Mouse (Mus musculus) gastrocnemius, postnatal 4 days (tissue): ENCODE measurements at regions not wholly inside any gene's neighbourhood (a gene's known extent, or its start where the extent isn't known, plus 50 kb on each side); places are given as distances from the start of the nearest gene placed in this dataset.

ENCODE experiments used
- DNase-seq, 2 experiments: peaks; one replicate each; pipeline ENCODE4 v3.0.0; 2021 to 2022; ENCODE audit warnings: low spot score in 2 of 2, mixed read lengths in 2 of 2

GRCm38 (mm10) chr6:99904044-99904443 is 177.9 kb upstream of the Prok2 start:
- peak; percentile 40 to 75 for DNase-seq

DNA sequence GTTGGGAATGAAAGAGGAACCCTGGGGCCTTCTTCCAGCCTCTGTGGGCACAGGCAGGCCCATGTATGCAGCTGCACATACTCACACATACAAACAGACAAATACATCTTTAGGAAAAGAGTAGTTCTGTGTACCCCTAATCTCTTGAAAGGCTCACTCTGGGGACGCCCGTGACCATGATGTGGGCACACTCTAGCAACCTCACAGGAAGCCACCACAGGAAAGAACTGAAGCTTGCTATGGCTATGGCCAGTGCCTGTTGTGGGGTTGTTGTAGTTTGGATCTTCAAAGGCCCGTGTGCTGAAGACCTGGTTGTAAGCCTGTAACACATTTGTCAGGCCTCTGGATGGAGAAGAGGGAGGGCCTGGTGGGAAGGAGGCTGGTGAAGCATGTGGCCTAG is 175.4 kb upstream of the Prok2 start:
- DNase-seq: no peak

DNA sequence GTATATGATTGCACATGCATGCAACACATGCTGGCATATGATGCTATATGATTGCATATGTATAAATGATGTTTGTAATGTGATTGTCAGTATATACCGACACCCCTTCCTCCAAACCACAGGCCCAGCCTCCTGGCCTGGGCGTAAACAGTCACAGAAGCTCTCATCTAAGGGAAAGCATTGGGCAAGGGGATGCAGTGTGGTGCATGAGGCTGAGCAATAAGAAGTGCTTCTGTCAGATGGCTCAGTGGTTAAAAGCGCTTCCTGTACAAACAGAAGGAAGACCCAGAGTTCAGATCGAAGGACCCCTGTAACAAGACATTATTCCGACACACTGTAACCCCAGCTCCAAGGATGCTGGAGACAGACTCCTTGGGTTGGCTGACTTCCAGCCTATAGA is 175.0 kb upstream of the Prok2 start:
- no peak for DNase-seq

- no peak for DNase-seq
These were observed 173.5 kb upstream of the Prok2 start for GRCm38 (mm10) chr6:99899704-99900103.

GRCm38 (mm10) chr6:99898077-99898476 is 171.9 kb upstream of the Prok2 start:
- DNase-seq: no peak

- DNase-seq: no peak
These were observed 169.4 kb upstream of the Prok2 start for GRCm38 (mm10) chr6:99895558-99895957.

- DNase-seq: no peak
These were observed 167.7 kb upstream of the Prok2 start for GRCm38 (mm10) chr6:99893936-99894335.

DNA sequence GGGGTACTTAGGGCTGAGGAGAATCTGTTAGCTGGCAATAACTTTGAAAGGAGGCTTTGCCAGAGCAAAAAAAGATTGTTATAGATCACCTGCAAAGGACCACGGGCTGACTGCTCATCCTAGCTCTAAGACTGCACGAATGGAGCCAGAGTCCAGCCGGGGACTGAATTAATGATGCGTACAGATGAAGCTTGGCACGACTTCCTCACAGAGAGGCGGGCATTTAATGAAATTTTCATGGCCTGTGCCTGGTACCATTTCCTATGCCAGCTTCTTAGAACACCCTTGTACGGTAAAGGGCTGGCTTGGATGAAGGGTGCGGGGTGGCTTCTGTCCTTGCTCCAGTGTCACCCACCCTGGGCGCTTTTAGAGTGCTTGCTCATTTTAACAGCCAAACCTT is 166.0 kb upstream of the Prok2 start:
- no peak for DNase-seq

DNA sequence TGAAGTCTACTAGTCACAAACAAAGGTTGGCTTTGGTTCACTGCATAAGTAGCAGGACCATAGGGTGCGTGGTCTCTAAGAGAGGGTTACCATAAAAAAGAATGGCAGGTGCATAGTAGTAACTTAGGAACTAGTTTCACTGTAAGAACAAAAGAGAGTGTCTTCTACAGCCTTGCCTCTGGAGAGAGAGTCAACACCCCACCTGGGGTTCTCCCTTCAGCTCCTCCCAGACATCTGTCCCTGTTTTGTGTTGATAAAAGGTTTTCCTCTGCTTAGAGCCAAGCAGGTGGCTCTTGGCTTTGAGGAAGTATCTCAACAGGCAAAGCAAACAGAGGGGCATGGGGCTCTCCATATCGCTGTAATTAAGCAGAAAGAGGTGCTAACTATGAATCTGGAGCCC is 165.6 kb upstream of the Prok2 start:
- no peak for DNase-seq

- DNase-seq: no peak
These were observed 164.6 kb upstream of the Prok2 start for GRCm38 (mm10) chr6:99890805-99891204.

DNA sequence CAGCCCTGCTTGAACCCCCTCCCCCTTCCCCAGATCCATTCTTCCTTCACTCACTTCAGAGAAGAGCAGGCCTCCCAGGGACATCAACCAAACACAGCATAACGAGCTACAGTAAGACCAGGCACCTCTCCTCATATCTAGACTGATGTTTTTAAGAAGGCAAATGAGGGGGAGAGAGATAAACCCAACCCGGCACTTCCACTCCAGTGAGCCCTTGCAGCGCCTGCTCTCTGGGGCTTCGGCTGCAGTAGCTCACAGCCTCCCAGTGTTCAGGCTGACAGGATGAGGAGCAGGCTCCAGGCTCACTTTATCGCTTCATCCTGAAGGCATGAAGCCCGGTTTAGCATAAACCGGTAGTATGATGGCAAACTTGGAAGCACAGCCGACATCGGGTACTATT is 162.9 kb upstream of the Prok2 start:
- no peak for DNase-seq

- DNase-seq: no peak
These were observed 161.7 kb upstream of the Prok2 start for GRCm38 (mm10) chr6:99887904-99888303.

DNA sequence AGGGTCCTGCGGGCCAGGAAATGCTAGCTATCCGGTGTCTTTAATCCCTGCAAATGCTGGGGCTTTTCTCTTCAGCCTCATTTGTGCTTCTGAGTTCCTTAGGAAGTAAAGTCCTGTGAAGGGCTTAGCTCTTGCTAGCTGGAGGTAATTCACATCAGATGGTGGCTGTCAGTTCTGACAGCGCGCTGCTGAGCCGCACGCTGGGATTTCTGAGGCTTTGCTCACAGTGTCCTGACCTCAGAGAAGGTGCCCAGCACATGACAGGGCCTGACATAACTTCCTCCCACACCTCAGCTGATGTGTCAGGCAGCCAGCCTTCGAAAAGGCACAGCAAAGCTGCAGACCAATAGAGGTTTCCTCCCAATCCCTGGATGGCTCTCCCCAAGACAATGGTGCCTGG is 158.6 kb upstream of the Prok2 start:
- no peak for DNase-seq

GRCm38 (mm10) chr6:99884054-99884453 is 157.9 kb upstream of the Prok2 start:
- DNase-seq: no peak

- DNase-seq: no peak
These were observed 155.4 kb upstream of the Prok2 start for GRCm38 (mm10) chr6:99881606-99882005.

DNA sequence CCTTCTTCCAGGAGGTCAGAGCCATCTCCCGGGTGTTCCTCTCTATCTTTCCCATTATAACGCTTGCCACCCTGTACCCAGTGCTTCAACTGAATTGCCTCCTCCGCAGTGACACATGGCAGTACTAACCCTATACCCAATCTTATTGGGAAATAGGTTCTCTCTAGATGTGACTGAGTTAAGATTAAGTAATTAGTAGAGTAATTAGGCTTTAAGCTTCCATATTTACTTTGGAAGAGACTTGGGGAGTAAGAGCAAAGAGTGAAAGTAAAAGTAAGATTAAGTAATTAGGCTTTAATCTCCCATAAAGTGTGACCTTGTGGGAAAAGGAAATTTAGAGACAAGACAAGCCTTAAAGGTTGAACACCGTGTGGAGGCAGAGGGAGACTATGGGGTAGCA is 148.7 kb upstream of the Prok2 start:
- DNase-seq: no peak

DNA sequence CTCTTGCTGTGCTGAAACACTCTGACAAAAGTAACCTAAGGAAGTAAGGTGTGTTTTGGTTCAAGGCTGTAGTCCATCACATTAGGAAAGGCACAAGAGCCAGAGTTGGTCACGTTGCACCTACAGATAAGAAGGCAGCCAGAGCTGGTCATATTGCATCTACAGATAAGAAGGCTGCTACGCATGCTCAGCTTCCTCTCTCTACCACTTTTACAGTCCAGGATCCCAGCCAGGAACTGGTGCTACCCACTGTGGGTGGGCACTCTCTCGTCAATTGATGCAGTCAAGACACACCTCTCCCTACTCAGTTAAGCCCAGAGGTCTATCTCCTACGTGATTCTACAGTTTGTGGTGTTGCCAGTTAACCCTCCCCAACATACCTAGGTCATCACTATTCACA is 147.8 kb upstream of the Prok2 start:
- no peak for DNase-seq

GRCm38 (mm10) chr6:99866061-99866460 is 139.9 kb upstream of the Prok2 start:
- no peak for DNase-seq

DNA sequence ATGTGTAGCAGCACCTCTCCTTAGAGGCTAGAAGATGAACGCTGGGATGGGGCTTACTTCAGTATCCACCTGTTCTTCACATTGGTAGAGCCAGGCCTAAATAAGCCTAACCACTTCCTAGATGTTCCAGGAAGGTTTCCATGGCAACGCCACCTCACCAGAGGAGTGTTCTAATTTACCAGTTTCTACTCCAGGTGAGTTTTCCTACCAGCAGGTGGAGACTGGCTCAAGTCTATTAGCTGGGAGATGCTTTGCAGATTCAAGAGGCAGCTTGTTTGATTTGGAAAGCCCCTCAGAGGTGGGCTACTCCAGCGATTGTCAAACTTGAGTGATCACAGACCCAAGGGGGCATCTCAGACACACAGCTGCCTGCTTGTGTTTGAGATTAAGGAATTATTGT is 138.8 kb upstream of the Prok2 start:
- DNase-seq: no peak

DNA sequence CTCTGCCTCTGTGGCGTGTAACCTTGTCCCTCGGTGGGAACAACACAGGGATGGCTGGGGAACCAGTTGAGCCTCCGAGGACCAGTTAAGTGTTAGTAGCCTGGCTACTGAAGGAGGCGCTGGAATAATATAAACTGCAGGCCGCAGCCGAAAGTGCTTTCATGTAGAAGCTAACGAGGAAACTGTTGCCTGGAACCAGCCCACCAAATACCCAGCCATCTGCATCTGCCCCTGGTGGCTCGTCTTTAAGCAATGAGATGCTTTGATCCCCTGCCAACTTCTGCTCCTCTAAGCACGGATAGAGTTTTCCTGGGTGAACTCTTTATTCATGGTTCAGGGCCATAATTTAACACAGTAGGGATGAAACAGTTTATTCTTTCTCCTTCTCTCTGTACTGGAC is 137.2 kb upstream of the Prok2 start:
- no peak for DNase-seq

- DNase-seq: no peak
These were observed 131.2 kb upstream of the Prok2 start for GRCm38 (mm10) chr6:99857411-99857810.

GRCm38 (mm10) chr6:99853716-99854115 is 127.5 kb upstream of the Prok2 start:
- DNase-seq: no peak

DNA sequence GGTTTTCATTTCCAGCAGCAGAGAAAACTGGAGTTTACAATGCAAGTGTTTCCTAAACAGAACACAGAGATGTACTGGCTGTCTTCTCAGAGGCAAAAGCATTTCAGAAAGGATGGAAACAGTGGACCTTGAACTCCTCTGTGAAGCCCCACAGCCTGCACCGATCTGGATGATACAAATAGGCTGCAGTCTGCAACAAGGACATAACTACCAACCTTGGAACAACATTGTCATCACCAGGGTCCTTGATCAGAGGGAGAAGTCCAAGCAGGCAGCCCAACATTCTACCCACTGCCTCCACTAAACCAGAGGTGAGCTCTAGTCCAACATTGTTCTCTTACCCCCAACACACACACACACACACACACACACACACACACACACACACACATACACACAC is 124.5 kb upstream of the Prok2 start:
- no peak for DNase-seq

- peak in 1 of 2 experiments; percentile 29 for DNase-seq
These were observed 119.3 kb upstream of the Prok2 start for GRCm38 (mm10) chr6:99845508-99845846.
